Mouse (Mus musculus): Measurements from ENCODE around the gene Exoc2. TPM values are rescaled to one million over a fixed set of nuclear protein-coding genes. Genes with fewer than 3 reads are reported as not detected.

Exoc2 gene
- polyA plus RNA-seq, 1 experiment from 2014 or later = 58.6 TPM

DNA sequence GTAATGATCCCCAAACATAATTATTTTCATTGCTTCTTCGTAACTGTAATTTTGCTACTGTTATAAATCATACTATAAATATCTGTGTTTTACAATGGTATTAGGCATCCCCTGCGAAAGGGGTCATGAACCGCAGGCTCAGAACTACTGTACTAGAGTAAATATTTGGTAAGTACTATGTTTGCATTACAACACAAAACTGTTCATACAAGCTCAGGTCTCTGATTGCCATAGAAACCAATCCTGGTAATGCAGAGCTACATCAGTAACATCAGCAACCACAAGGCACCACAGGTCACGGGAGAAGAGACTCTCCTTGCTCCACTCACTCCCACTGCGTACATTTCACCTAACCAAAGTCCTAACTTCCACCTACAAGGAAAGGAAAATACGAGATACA lies 49.6 kb downstream of the Exoc2 start:
- Histone ChIP-seq H3K36me3 (ENCODE audit: control insufficient read depth, insufficient read depth, low read length) (peaks cover 11% of the 10 kb centered on the region; the same call in 1 of the 2 replicates), H3K4me1 (ENCODE audit: control insufficient read depth, insufficient read depth, low read length) (no peaks in the 10 kb centered on the region), H3K27me3 (ENCODE audit: control insufficient read depth, insufficient read depth, low read depth, low read length) (no peaks in the 10 kb centered on the region), H3K4me3 (ENCODE audit: low read depth, low read length) (no peak overlapping the region), H3K9me3 (replicated peaks; ENCODE audit: control insufficient read depth, low read length, poor library complexity, severe bottlenecking) (no peaks in the 10 kb centered on the region), H3K9ac (ENCODE audit: low read depth, low read length) (no peak overlapping the region), H3K27ac (ENCODE audit: low read length) (no peak overlapping the region), H3K4me2 (ENCODE audit: low read length) (no peak overlapping the region)
- no peak for ATAC-seq
- 88% methylated on average over 6 of the region's 6 CpGs for WGBS

DNA sequence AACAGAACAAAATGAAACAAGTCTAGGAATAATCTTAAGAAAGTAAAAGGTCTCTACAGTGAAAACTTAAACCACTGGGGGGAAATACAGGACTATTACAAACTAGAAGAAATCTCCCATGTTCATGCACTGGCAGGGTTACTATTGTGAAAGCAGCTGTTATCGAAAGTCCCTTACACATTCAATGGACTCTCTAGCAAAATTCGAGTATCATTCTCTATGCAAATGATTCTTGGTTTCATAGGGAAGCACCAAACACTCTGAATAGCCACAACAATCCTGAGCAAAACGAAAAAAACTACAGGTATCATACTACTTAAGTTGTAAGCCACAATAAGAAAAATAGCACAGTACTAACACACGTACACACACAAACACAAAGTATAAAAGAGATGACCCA lies 52.0 kb downstream of the Exoc2 start:
- WGBS = 89% methylated on average over 4 of the region's 4 CpGs

DNA sequence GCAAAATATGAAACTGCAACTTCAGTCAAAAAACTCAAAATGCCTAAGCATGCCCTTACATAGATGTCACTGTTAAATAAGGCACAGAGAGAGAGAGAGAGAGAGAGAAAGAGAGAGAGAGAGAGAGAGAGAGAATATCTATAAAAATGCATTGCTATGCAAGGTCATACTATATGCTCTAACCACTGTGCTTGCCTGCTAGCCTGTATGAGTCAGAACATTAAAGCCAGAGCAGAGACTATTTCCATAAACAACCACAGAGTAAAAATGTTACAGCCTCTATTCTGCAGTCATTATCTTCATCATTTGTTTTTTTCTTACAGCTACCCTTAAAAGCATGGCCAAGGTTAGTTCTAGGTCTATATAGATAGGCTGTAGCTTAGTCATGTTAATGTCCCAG lies 60.1 kb downstream of the Exoc2 start:
- Histone ChIP-seq H3K36me3 (ENCODE audit: control insufficient read depth, insufficient read depth, low read length) (0 out of 2 replicates have a peak, but pooled peaks cover 2% of the 10 kb centered on the region), H3K9ac (ENCODE audit: low read depth, low read length) (no peak overlapping the region), H3K4me2 (ENCODE audit: low read length) (no peak overlapping the region), H3K4me1 (ENCODE audit: control insufficient read depth, insufficient read depth, low read length) (peaks cover 2% of the 10 kb centered on the region; the same call in 1 of the 2 replicates), H3K4me3 (ENCODE audit: low read depth, low read length) (no peak overlapping the region), H3K9me3 (replicated peaks; ENCODE audit: control insufficient read depth, low read length, poor library complexity, severe bottlenecking) (no peaks in the 10 kb centered on the region), H3K27ac (ENCODE audit: low read length) (no peak overlapping the region), H3K27me3 (ENCODE audit: control insufficient read depth, insufficient read depth, low read depth, low read length) (no peaks in the 10 kb centered on the region)
- ATAC-seq = no peak

More for the DNA sequence above, 52.0 kb downstream of the Exoc2 start:
- Histone ChIP-seq H3K9me3 (replicated peaks; ENCODE audit: control insufficient read depth, low read length, poor library complexity, severe bottlenecking) (no peaks in the 10 kb centered on the region), H3K27ac (ENCODE audit: low read length) (no peak overlapping the region), H3K4me1 (ENCODE audit: control insufficient read depth, insufficient read depth, low read length) (no peaks in the 10 kb centered on the region), H3K27me3 (ENCODE audit: control insufficient read depth, insufficient read depth, low read depth, low read length) (no peaks in the 10 kb centered on the region), H3K36me3 (ENCODE audit: control insufficient read depth, insufficient read depth, low read length) (peaks cover 14% of the 10 kb centered on the region; the same call in 1 of the 2 replicates), H3K4me2 (ENCODE audit: low read length) (no peak overlapping the region), H3K9ac (ENCODE audit: low read depth, low read length) (no peak overlapping the region), H3K4me3 (ENCODE audit: low read depth, low read length) (no peak overlapping the region)
- ATAC-seq = no peak

DNA sequence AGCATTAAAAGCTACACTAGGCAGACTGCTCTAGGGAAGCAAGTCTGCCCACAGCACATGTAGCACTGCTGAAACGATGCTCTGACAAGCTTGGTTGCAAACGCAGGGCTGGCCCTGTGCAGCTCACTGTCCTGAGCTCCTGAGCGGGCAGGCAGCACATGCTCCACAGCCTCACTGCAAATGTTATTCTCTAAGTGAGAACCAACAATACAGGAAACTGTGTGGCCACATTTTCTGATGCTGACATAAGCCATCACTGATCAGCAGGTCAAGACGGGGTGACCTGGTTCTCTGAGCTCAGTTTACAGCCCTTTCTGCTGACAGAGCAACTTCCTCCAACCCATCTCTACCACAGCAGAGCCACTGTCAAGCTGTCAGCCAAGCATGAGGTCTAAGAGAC lies 60.9 kb downstream of the Exoc2 start:
- ATAC-seq = no peak
- 32% methylated on average over 4 of the region's 4 CpGs for WGBS
- Histone ChIP-seq H3K9me3 (replicated peaks; ENCODE audit: control insufficient read depth, low read length, poor library complexity, severe bottlenecking) (no peaks in the 10 kb centered on the region), H3K9ac (ENCODE audit: low read depth, low read length) (no peak overlapping the region), H3K4me1 (ENCODE audit: control insufficient read depth, insufficient read depth, low read length) (peaks cover 2% of the 10 kb centered on the region; the same call in 1 of the 2 replicates), H3K4me2 (ENCODE audit: low read length) (no peak overlapping the region), H3K4me3 (ENCODE audit: low read depth, low read length) (no peak overlapping the region), H3K36me3 (ENCODE audit: control insufficient read depth, insufficient read depth, low read length) (0 out of 2 replicates have a peak, but pooled peaks cover 2% of the 10 kb centered on the region), H3K27ac (ENCODE audit: low read length) (no peak overlapping the region), H3K27me3 (ENCODE audit: control insufficient read depth, insufficient read depth, low read depth, low read length) (no peaks in the 10 kb centered on the region)

DNA sequence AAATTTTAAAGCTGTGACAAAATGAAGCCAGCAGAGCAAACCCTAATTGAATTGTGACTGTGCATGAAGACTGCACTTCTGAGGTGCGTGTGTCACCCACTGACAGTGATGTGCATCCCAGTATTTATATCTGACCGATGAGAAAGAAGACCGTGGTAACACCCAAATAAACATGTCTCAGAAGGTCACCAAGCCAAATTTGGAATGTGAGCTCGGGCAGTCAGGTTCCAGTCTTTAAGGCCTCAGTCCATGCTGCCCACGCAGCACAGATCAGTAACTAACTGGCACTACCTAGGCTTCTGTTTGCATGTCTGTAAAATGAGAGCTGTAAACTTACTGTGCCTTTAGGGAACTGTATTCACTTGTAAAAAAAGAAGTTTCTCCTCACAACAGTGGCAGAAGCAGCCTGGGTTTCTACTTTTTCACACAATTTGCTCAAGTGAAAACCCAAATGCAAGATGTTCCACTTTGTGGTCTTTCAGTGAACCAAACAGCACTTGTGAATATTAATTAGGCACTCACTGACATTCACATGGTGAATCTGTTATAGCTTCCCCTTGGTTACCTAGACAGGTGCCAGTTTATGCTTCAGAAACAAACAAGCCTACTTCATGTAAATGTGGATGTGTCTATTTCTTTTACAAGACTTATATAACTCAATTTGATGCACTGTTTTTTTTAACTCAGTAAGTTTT lies 61.8 kb downstream of the Exoc2 start:
- H3K4me1 ChIP-seq (ENCODE audit: control insufficient read depth, insufficient read depth, low read length) = peaks cover 2% of the 10 kb centered on the region; the same call in 1 of the 2 replicates
- H3K27ac ChIP-seq (ENCODE audit: low read length) = no peak overlapping the region
- WGBS = 80% methylated on average over 5 of the region's 5 CpGs
- H3K27me3 ChIP-seq (ENCODE audit: control insufficient read depth, insufficient read depth, low read depth, low read length) = no peaks in the 10 kb centered on the region
- ATAC-seq = no peak
- H3K4me2 ChIP-seq (ENCODE audit: low read length) = no peak overlapping the region
- H3K9ac ChIP-seq (ENCODE audit: low read depth, low read length) = no peak overlapping the region
- H3K36me3 ChIP-seq (ENCODE audit: control insufficient read depth, insufficient read depth, low read length) = 0 out of 2 replicates have a peak, but pooled peaks cover 2% of the 10 kb centered on the region
- no peak overlapping the region for H3K4me3 ChIP-seq (ENCODE audit: low read depth, low read length)
- H3K9me3 ChIP-seq (replicated peaks; ENCODE audit: control insufficient read depth, low read length, poor library complexity, severe bottlenecking) = no peaks in the 10 kb centered on the region

DNA sequence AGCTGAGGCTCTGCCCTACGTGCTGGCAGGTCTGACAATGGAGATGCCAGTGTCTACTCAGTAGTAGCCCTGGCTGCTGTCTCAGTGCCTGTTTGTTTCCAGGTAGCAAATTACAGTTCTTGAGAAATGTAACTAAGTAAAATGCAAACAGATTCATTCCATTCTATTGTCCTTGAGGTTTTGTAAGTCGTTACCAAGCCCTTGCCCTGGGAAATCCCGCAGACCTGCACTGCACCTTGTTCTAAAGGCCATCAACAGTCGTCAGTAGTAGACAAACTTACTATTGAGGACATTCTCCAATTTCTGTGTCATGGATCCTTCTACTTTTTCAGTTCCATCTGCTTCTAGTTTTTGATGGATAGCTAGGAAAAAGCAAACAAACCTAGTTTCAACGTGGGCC lies 63.0 kb downstream of the Exoc2 start:
- Histone ChIP-seq H3K27me3 (ENCODE audit: control insufficient read depth, insufficient read depth, low read depth, low read length) (no peaks in the 10 kb centered on the region), H3K9me3 (replicated peaks; ENCODE audit: control insufficient read depth, low read length, poor library complexity, severe bottlenecking) (no peaks in the 10 kb centered on the region), H3K9ac (ENCODE audit: low read depth, low read length) (no peak overlapping the region), H3K4me1 (ENCODE audit: control insufficient read depth, insufficient read depth, low read length) (peaks cover 2% of the 10 kb centered on the region; the same call in 1 of the 2 replicates), H3K27ac (ENCODE audit: low read length) (no peak overlapping the region), H3K36me3 (ENCODE audit: control insufficient read depth, insufficient read depth, low read length) (0 out of 2 replicates have a peak, but pooled peaks cover 2% of the 10 kb centered on the region), H3K4me3 (ENCODE audit: low read depth, low read length) (no peak overlapping the region), H3K4me2 (ENCODE audit: low read length) (no peak overlapping the region)
- WGBS = 87% methylated on average over 5 of the region's 5 CpGs
- ATAC-seq = no peak

DNA sequence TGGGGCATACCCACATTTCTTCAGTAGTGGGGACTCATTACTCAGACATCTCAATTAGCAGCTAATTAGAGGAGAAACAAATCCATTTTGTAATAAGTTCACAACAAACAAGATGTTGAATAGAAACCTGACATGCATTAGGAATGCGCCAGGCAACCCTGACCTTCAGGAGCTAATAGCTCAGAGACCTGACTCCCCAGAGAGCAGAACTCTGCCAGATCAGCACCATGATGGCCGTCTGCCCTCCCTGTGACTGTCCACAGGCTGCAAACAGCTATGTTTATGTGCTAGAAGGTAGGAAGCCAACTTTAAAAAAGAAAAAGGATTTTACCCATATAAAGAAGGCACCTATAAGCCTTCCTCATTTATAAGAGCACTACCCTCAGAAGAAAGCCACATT lies 71.6 kb downstream of the Exoc2 start:
- Histone ChIP-seq H3K9ac (ENCODE audit: low read depth, low read length) (no peak overlapping the region), H3K27ac (ENCODE audit: low read length) (no peak overlapping the region), H3K27me3 (ENCODE audit: control insufficient read depth, insufficient read depth, low read depth, low read length) (no peaks in the 10 kb centered on the region), H3K9me3 (replicated peaks; ENCODE audit: control insufficient read depth, low read length, poor library complexity, severe bottlenecking) (no peaks in the 10 kb centered on the region), H3K4me3 (ENCODE audit: low read depth, low read length) (no peak overlapping the region), H3K36me3 (ENCODE audit: control insufficient read depth, insufficient read depth, low read length) (peaks cover 15% of the 10 kb centered on the region), H3K4me1 (ENCODE audit: control insufficient read depth, insufficient read depth, low read length) (no peaks in the 10 kb centered on the region), H3K4me2 (ENCODE audit: low read length) (no peak overlapping the region)
- WGBS = 50% methylated on average over 2 of the region's 2 CpGs
- no peak for ATAC-seq

DNA sequence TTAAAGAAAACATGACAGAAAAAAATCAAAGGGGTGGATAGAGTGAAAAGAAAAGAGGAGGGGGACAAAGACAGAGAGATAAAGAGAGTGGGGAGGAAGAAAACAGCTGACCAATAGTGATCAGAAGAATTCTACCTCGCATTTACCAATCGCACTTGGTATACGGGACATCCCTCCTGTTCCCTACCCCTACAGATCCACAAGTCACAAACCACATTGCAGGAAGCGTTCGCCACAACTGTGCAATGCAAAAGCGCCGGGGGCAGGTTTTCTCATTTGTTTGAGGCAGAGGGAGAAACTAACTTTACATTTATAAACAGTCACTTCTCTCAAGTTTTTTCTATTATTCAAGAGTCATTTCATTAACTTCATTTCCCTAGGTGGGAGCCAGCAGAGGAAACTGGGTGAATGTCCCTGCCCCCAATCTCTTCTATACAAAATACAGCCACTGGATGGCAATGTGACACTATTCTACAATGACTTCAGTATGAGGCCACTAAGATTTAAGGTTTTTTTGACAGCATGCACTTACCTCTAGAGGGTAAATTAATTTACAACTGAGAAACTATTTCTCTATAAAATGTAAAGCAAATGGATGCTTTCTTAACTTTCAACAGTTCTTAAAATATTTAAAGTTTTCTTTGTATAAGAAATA lies 72.4 kb downstream of the Exoc2 start:
- peaks cover 15% of the 10 kb centered on the region for H3K36me3 ChIP-seq (ENCODE audit: control insufficient read depth, insufficient read depth, low read length)
- no peak overlapping the region for H3K27ac ChIP-seq (ENCODE audit: low read length)
- H3K9ac ChIP-seq (ENCODE audit: low read depth, low read length) = no peak overlapping the region
- H3K4me3 ChIP-seq (ENCODE audit: low read depth, low read length) = no peak overlapping the region
- ATAC-seq = 0 out of 2 replicates have a peak, but pooled peaks have one; percentile 54
- no peaks in the 10 kb centered on the region for H3K9me3 ChIP-seq (replicated peaks; ENCODE audit: control insufficient read depth, low read length, poor library complexity, severe bottlenecking)
- H3K4me1 ChIP-seq (ENCODE audit: control insufficient read depth, insufficient read depth, low read length) = no peaks in the 10 kb centered on the region
- no peak overlapping the region for H3K4me2 ChIP-seq (ENCODE audit: low read length)
- WGBS = 86% methylated on average over 7 of the region's 7 CpGs
- no peaks in the 10 kb centered on the region for H3K27me3 ChIP-seq (ENCODE audit: control insufficient read depth, insufficient read depth, low read depth, low read length)

DNA sequence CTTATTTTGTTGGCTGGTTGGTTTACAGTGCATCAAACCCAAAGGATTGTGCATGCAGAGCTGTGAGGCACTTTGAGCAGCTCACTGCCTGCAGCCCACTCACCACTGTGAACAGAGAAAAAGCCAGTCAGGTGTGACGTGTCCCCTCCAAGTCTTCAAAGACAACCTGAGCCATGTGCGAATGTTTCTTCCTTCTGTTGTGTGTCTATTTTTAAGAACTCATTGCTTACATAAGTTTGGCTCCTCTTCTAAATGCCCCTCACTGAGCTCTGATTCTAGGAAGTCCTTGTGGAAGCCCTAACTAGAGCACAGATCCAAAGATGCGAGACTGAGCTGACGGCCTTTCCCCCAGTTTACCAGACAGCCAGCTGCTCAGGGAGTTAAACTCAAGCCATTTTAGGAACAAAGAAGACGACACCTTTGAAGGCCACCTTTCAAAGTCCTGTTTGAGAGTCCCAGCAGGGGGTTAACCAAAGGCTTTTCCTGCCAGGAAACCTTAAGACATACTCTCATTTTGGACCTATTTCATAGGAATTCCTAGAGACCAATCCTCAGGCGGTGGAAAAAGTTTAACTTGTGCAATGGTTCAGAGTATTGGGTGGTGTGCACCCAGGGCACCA lies 79.8 kb downstream of the Exoc2 start:
- no peak for ATAC-seq
- Histone ChIP-seq H3K27ac (ENCODE audit: low read length) (no peak overlapping the region), H3K4me1 (ENCODE audit: control insufficient read depth, insufficient read depth, low read length) (no peaks in the 10 kb centered on the region), H3K9ac (ENCODE audit: low read depth, low read length) (no peak overlapping the region), H3K4me2 (ENCODE audit: low read length) (no peak overlapping the region), H3K36me3 (ENCODE audit: control insufficient read depth, insufficient read depth, low read length) (0 out of 2 replicates have a peak, but pooled peaks cover 5% of the 10 kb centered on the region), H3K4me3 (ENCODE audit: low read depth, low read length) (no peak overlapping the region), H3K9me3 (replicated peaks; ENCODE audit: control insufficient read depth, low read length, poor library complexity, severe bottlenecking) (no peaks in the 10 kb centered on the region), H3K27me3 (ENCODE audit: control insufficient read depth, insufficient read depth, low read depth, low read length) (no peaks in the 10 kb centered on the region)
- WGBS = 57% methylated on average over 6 of the region's 6 CpGs

Measured in midbrain, embryonic 16.5 days (tissue).